Comparison of ENCODE assay signal across 8 mouse cellular contexts in genomic region chr19:47014447-47015381, GRCm38 (mm10). TPM values are rescaled to one million over a fixed set of nuclear protein-coding genes. Genes with fewer than 3 reads are reported as not detected.
DNase-seq lines count a peak whose midpoint lies in the region; ATAC-seq lines count a peak whose summit lies in the region.

Ina (plus strand) TSS chr19:47014698.
Nt5c2 (minus strand) TSS chr19:47015153.

- no peak within 1 kb of the TSS for H3K27ac ChIP-seq in heart, embryonic 11.5 days (ENCODE audit: low read depth, low read length)
- peak within 1 kb of the TSS; percentile 93 for H3K27ac ChIP-seq in forebrain, embryonic 15.5 days (replicated peaks)
- no peak within 1 kb of the TSS; the same call in 1 of the 2 replicates for H3K27ac ChIP-seq in intestine, embryonic 16.5 days (ENCODE audit: low read length)
- no peak within 1 kb of the TSS for H3K27ac ChIP-seq in limb, embryonic 12.5 days
- H3K27ac ChIP-seq in neural tube, embryonic 12.5 days = peak within 1 kb of the TSS; percentile 82

- H3K27me3 ChIP-seq in heart, embryonic 11.5 days (ENCODE audit: control insufficient read depth, insufficient read depth, low read length) = peaks cover 54% of the 10 kb centered on the region
- peaks cover 21% of the 10 kb centered on the region; the same call in 1 of the 2 replicates for H3K27me3 ChIP-seq in forebrain, embryonic 15.5 days
- H3K27me3 ChIP-seq in intestine, embryonic 16.5 days (replicated peaks; ENCODE audit: control insufficient read depth, insufficient read depth, low read length) = peaks cover 51% of the 10 kb centered on the region
- H3K27me3 ChIP-seq in limb, embryonic 12.5 days = peaks cover 86% of the 10 kb centered on the region
- peaks cover 45% of the 10 kb centered on the region for H3K27me3 ChIP-seq in neural tube, embryonic 12.5 days (replicated peaks)

- no peak within 1 kb of the TSS for H3K9ac ChIP-seq in heart, embryonic 11.5 days (ENCODE audit: low read depth, low read length)
- peak within 1 kb of the TSS; percentile 69 for H3K9ac ChIP-seq in forebrain, embryonic 15.5 days (replicated peaks)
- H3K9ac ChIP-seq in intestine, embryonic 16.5 days (ENCODE audit: low read depth, low read length) = peak within 1 kb of the TSS; percentile 49; the same call in 1 of the 2 replicates
- H3K9ac ChIP-seq in limb, embryonic 12.5 days (replicated peaks) = 0 out of 2 replicates have a peak within 1 kb of the TSS, but pooled peaks have one; percentile 8
- peak within 1 kb of the TSS; percentile 82 for H3K9ac ChIP-seq in neural tube, embryonic 12.5 days

- ATAC-seq in heart, embryonic 11.5 days (replicated peaks; ENCODE audit: insufficient number of reproducible peaks, low FRiP score, low TSS enrichment) = peak; percentile 71
- ATAC-seq in forebrain, embryonic 15.5 days (replicated peaks) = peak; percentile 86
- ATAC-seq in intestine, embryonic 16.5 days = peak; percentile 88
- peak; percentile 52 for ATAC-seq in limb, embryonic 12.5 days (ENCODE audit: insufficient number of reproducible peaks, insufficient read depth, low FRiP score, low TSS enrichment, low read depth)
- peak; percentile 73 for ATAC-seq in neural tube, embryonic 12.5 days (ENCODE audit: low FRiP score, low read depth)

- H3K36me3 ChIP-seq in heart, embryonic 11.5 days (ENCODE audit: control insufficient read depth, insufficient read depth, low read length) = no peaks in the 10 kb centered on the region
- no peaks in the 10 kb centered on the region for H3K36me3 ChIP-seq in forebrain, embryonic 15.5 days
- H3K36me3 ChIP-seq in intestine, embryonic 16.5 days (ENCODE audit: control insufficient read depth, insufficient read depth, low read length) = no peaks in the 10 kb centered on the region
- no peaks in the 10 kb centered on the region for H3K36me3 ChIP-seq in limb, embryonic 12.5 days
- no peaks in the 10 kb centered on the region for H3K36me3 ChIP-seq in neural tube, embryonic 12.5 days

- H3K4me1 ChIP-seq in heart, embryonic 11.5 days (ENCODE audit: control insufficient read depth, insufficient read depth, low read length) = peaks cover 10% of the 10 kb centered on the region; the same call in 1 of the 2 replicates
- H3K4me1 ChIP-seq in forebrain, embryonic 15.5 days = peaks cover 33% of the 10 kb centered on the region
- H3K4me1 ChIP-seq in intestine, embryonic 16.5 days (ENCODE audit: control insufficient read depth, insufficient read depth, low read length) = peaks cover 13% of the 10 kb centered on the region
- H3K4me1 ChIP-seq in limb, embryonic 12.5 days (replicated peaks) = peaks cover 23% of the 10 kb centered on the region
- peaks cover 18% of the 10 kb centered on the region for H3K4me1 ChIP-seq in neural tube, embryonic 12.5 days

- DNase-seq in heart, adult 8-10 months (ENCODE audit: low spot score) = no peak
- peak; percentile 87 for DNase-seq in cerebellum, adult 11-12 months
- DNase-seq in thymus, postnatal 14 days = peak; percentile 39

- under 1% methylated on average over 114 of the region's 124 CpGs for WGBS in heart, embryonic 11.5 days (ENCODE audit: insufficient replicate concordance)
- WGBS in forebrain, embryonic 15.5 days = under 1% methylated on average over 122 of the region's 124 CpGs
- WGBS in intestine, embryonic 16.5 days = under 1% methylated on average over 113 of the region's 124 CpGs
- under 1% methylated on average over 123 of the region's 124 CpGs for WGBS in limb, embryonic 12.5 days
- WGBS in neural tube, embryonic 12.5 days = under 1% methylated on average over 120 of the region's 124 CpGs

- no peaks in the 10 kb centered on the region for H3K9me3 ChIP-seq in heart, embryonic 11.5 days (replicated peaks; ENCODE audit: control insufficient read depth, low read length)
- no peaks in the 10 kb centered on the region for H3K9me3 ChIP-seq in forebrain, embryonic 15.5 days
- no peaks in the 10 kb centered on the region for H3K9me3 ChIP-seq in intestine, embryonic 16.5 days (ENCODE audit: control insufficient read depth, low read length)
- H3K9me3 ChIP-seq in limb, embryonic 12.5 days = no peaks in the 10 kb centered on the region
- no peaks in the 10 kb centered on the region for H3K9me3 ChIP-seq in neural tube, embryonic 12.5 days

- peak within 1 kb of the TSS; percentile 37 for H3K4me3 ChIP-seq in heart, embryonic 11.5 days (ENCODE audit: low read depth, low read length)
- H3K4me3 ChIP-seq in forebrain, embryonic 15.5 days = peak within 1 kb of the TSS; percentile 56
- H3K4me3 ChIP-seq in intestine, embryonic 16.5 days (ENCODE audit: low read length) = peak within 1 kb of the TSS; percentile 51
- peak within 1 kb of the TSS; percentile 49 for H3K4me3 ChIP-seq in limb, embryonic 12.5 days (replicated peaks)
- peak within 1 kb of the TSS; percentile 65 for H3K4me3 ChIP-seq in neural tube, embryonic 12.5 days

- peak within 1 kb of the TSS; percentile 80 for H3K4me2 ChIP-seq in heart, embryonic 11.5 days
- peak within 1 kb of the TSS; percentile 80 for H3K4me2 ChIP-seq in forebrain, embryonic 15.5 days (replicated peaks)
- H3K4me2 ChIP-seq in intestine, embryonic 16.5 days (ENCODE audit: low read depth, low read length) = peak within 1 kb of the TSS; percentile 89
- peak within 1 kb of the TSS; percentile 85 for H3K4me2 ChIP-seq in limb, embryonic 12.5 days
- H3K4me2 ChIP-seq in neural tube, embryonic 12.5 days (replicated peaks) = peak within 1 kb of the TSS; percentile 67

RNA-seq across cellular contexts. Expression of gene Ina, which starts in this region (rescaled TPM):
- 0.43 and 0.73 TPM in 2 replicates for polyA plus RNA-seq in heart, embryonic 11.5 days (2014; fragmentation: Nextera tagmentation; extraction: Ambion mirVana)
- total RNA-seq in heart, adult 8-10 months (2022) = under 1 TPM in 2 of 4 experiments, not detected in 2; 0.06 to 0.19 TPM
- 333 TPM in 2 replicates for polyA plus RNA-seq in forebrain, embryonic 15.5 days (2015; fragmentation: Nextera tagmentation; extraction: Ambion mirVana)
- 5.6 and 7.9 TPM in 2 replicates for polyA plus RNA-seq in intestine, embryonic 16.5 days (2015; fragmentation: Nextera tagmentation; extraction: Ambion mirVana)
- polyA plus RNA-seq in limb, embryonic 12.5 days (2016; fragmentation: Nextera tagmentation; extraction: Ambion mirVana) = 0.40 and 2.2 TPM in 2 replicates
- 632 and 642 TPM in 2 replicates for polyA plus RNA-seq in neural tube, embryonic 12.5 days (2016; fragmentation: Nextera tagmentation; extraction: Ambion mirVana)

RNA-seq across cellular contexts. Expression of gene Nt5c2, which starts in this region (rescaled TPM):
- polyA plus RNA-seq in heart, embryonic 11.5 days (2014; fragmentation: Nextera tagmentation; extraction: Ambion mirVana) = 80.7 and 82.3 TPM in 2 replicates
- 10 to 100 TPM; 58.1 to 68.9 (median 64.7) TPM for total RNA-seq in heart, adult 8-10 months (2022)
- polyA plus RNA-seq in forebrain, embryonic 15.5 days (2015; fragmentation: Nextera tagmentation; extraction: Ambion mirVana) = 73.2 and 78.2 TPM in 2 replicates
- polyA plus RNA-seq in intestine, embryonic 16.5 days (2015; fragmentation: Nextera tagmentation; extraction: Ambion mirVana) = 37.6 and 45.3 TPM in 2 replicates
- polyA plus RNA-seq in limb, embryonic 12.5 days (2016; fragmentation: Nextera tagmentation; extraction: Ambion mirVana) = 85.4 and 85.7 TPM in 2 replicates
- 76.9 and 81.5 TPM in 2 replicates for polyA plus RNA-seq in neural tube, embryonic 12.5 days (2016; fragmentation: Nextera tagmentation; extraction: Ambion mirVana)

Comparison
In these comparisons a context has a peak if more than half of its experiments do, and no peak if none do; other contexts are left out.
1. RNA of gene Ina (polyA plus RNA-seq): 632 to 642 TPM in neural tube, embryonic 12.5 days and 333 TPM in forebrain, embryonic 15.5 days; 5.6 to 7.9 TPM in intestine, embryonic 16.5 days, 0.40 to 2.2 TPM in limb, embryonic 12.5 days and 0.43 to 0.73 TPM in heart, embryonic 11.5 days; every median in the first group is over 10 times any median in the second.
2. H3K27ac ChIP-seq: peak in forebrain, embryonic 15.5 days (single experiment) and neural tube, embryonic 12.5 days (single experiment); none in heart, embryonic 11.5 days (single experiment), intestine, embryonic 16.5 days (single experiment) and limb, embryonic 12.5 days (single experiment).
3. Peak in every context shown above with its lines, with median percentiles within 50 percentile points of each other: ATAC-seq, H3K4me2 ChIP-seq and H3K4me3 ChIP-seq.